Mouse (Mus musculus) MEL (cell line): Measurements from ENCODE around the gene Pip5k1b.

Source experiments
- CTCF ChIP-seq, 3 experiments: IDR thresholded peaks in 2 of 3; conservative IDR thresholded peaks in 1 of 3; 2 replicates each; pipeline ENCODE4 v1.5.1; 2011 to 2012; ENCODE audit warnings: low read length in 3 of 3, low read depth in 2 of 3, mild to moderate bottlenecking in 2 of 3, improper control_type of control experiment in 1 of 3, inconsistent platforms in 1 of 3, mixed read lengths in 1 of 3, moderate library complexity in 1 of 3; ENCODE audit not compliant: control insufficient read depth in 1 of 3, insufficient read depth in 1 of 3, poor library complexity in 1 of 3, severe bottlenecking in 1 of 3
- E2F4 ChIP-seq: IDR thresholded peaks from 2 replicates; pipeline ENCODE4 v1.6.1; 2011; ENCODE audit warnings: low read depth, low read length, improper control_type of control experiment, borderline replicate concordance
- ETS1 ChIP-seq: IDR thresholded peaks from 2 replicates; pipeline ENCODE4 v1.6.1; 2012; ENCODE audit warnings: low read depth, mild to moderate bottlenecking, inconsistent platforms, low read length, improper control_type of control experiment, moderate library complexity
- GATA1 ChIP-seq: IDR thresholded peaks from 2 replicates; pipeline ENCODE4 v1.6.1; 2011; ENCODE audit warnings: low read depth, low read length, improper control_type of control experiment

- no peak for TF ChIP-seq E2F4
- TF ChIP-seq GATA1 = no peak
- no peak for TF ChIP-seq ETS1
- peak; percentile 78 to 85 (median 79) for TF ChIP-seq CTCF (IDR thresholded peaks at IDR 0.05 in 2 of 3, conservative IDR thresholded peaks at IDR 0.05 in 1 of 3; ENCODE audit: control insufficient read depth in 1 of 3, insufficient read depth in 1 of 3, low read depth in 2 of 3, low read length in 3 of 3, poor library complexity in 1 of 3, severe bottlenecking in 1 of 3)
Measured at GRCm38 (mm10) chr19:24271746-24272426, 283.8 kb downstream of the Pip5k1b start.
